Mouse (Mus musculus) ES-Bruce4 (cell line): ENCODE measurements around the gene Rarres2.

Source experiments
- EP300 ChIP-seq: IDR thresholded peaks from 2 replicates; pipeline ENCODE4 v1.6.1; 2011; ENCODE audit warnings: low read depth, low read length; ENCODE audit not compliant: insufficient read depth
- POLR2A ChIP-seq: IDR thresholded peaks from one replicate; pipeline ENCODE4 v1.8.1; 2011; ENCODE audit warnings: low read length; ENCODE audit not compliant: insufficient read depth

DNA sequence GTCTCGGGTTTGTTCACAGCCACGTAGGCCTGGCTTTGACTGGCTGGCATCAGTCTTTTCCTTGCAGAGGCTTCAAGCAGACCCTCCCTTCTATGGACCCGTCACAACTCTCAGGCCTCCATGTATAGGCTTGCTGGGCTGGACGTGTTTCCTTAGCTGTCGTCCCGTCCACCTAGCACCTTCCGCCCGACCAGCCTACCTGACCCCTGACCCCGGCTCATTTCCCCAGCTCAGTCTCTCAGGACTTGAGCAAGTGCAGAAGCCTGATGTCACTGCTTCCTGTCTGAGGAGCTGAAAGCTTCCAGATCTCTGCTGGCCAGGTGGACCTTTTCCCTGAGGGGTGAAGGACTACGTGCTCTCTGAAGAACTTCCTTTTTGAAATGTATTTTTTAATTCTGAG is 691 bp upstream of the Rarres2 start:
- TF ChIP-seq EP300 (no peak), POLR2A (no peak)
